Mouse (Mus musculus): ENCODE data around the gene Clec2l. TPM values are rescaled to one million over a fixed set of nuclear protein-coding genes. Genes with fewer than 3 reads are reported as not detected.

The Clec2l gene
- polyA plus RNA-seq, 1 experiment from 2014 or later: 12.9 TPM

DNA sequence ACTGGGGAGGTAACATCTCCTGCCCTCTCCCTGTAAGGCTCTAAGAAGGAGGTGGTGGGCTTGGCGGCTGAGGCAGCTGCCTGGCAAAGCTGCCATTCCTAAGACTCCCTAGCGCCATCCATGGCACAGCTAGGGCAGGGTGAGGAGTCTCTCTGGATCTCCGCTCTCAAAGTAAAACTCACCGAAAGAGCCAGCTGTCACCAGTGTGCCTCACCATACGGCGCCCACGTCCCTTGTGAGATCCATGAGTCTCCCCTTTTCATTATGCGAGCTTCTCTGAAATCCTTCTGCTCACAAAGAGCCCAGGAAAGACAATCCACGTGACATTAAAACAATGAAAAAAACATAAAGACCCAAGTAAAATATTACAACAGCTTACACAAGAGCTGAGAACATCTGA lies 33.7 kb downstream of the Clec2l start:
- no peak for ATAC-seq (ENCODE audit: low FRiP score, low TSS enrichment)
- 64% methylated on average over 9 of the region's 9 CpGs for WGBS
- peaks cover 84% of the 10 kb centered on the region for H3K36me3 ChIP-seq (ENCODE audit: control insufficient read depth, insufficient read depth, low read length)

DNA sequence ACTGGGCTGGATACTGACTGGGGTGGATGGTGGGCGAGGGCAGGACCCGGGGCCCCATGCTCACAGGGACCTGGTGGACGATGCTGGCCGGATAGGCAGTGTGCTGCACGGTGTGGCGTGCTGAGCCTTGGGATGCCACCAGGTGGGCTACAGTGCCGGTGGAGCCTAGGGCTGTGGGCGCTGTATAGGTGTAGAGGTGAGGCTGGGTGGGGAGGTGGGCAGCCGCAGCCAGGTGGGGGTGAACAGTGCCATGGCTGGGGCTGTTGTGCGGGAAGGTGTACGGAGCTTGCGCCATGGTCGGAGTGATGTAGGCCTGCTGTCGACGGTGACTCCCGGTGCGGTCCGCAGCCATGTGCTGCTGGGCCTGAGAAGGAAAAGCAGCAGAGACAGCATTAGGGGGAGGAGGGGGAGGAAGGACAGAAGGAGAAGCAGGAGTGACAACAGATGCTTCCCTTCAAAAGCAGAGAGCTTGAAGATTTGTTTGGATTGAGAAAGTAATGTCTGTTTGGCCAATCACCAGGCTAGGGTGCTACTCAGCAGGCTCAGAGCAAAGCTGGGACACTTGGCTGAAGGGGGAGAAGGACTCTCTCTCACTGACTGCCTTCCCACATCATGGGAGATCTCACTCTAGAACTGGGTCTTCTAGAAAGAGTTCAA lies 35.5 kb downstream of the Clec2l start:
- 0 out of 2 replicates have a peak, but pooled peaks have one; percentile 11 for ATAC-seq (ENCODE audit: low FRiP score, low TSS enrichment)
- Histone ChIP-seq H3K27me3 (ENCODE audit: control insufficient read depth, insufficient read depth, low read length) (no peaks in the 10 kb centered on the region), H3K4me1 (ENCODE audit: control insufficient read depth, insufficient read depth, low read length) (no peaks in the 10 kb centered on the region), H3K27ac (replicated peaks; ENCODE audit: low read depth, low read length) (no peak overlapping the region), H3K4me3 (replicated peaks; ENCODE audit: low read depth, low read length) (no peak overlapping the region), H3K4me2 (ENCODE audit: low read length) (no peak overlapping the region), H3K9ac (replicated peaks; ENCODE audit: low read length) (no peak overlapping the region), H3K36me3 (ENCODE audit: control insufficient read depth, insufficient read depth, low read length) (peaks cover 84% of the 10 kb centered on the region), H3K9me3 (ENCODE audit: control insufficient read depth, low read length) (no peaks in the 10 kb centered on the region)
- 96% methylated on average over 18 of the region's 18 CpGs for WGBS
- DNase-seq: no peak

More for the DNA sequence above, 33.7 kb downstream of the Clec2l start:
- Histone ChIP-seq H3K9me3 (ENCODE audit: control insufficient read depth, low read length) (no peaks in the 10 kb centered on the region), H3K9ac (replicated peaks; ENCODE audit: low read length) (no peak overlapping the region), H3K4me2 (ENCODE audit: low read length) (no peak overlapping the region), H3K4me3 (replicated peaks; ENCODE audit: low read depth, low read length) (no peak overlapping the region), H3K4me1 (ENCODE audit: control insufficient read depth, insufficient read depth, low read length) (no peaks in the 10 kb centered on the region), H3K27ac (replicated peaks; ENCODE audit: low read depth, low read length) (0 out of 2 replicates have a peak overlapping the region, but pooled peaks have one; percentile 13), H3K27me3 (ENCODE audit: control insufficient read depth, insufficient read depth, low read length) (no peaks in the 10 kb centered on the region)
- no peak for DNase-seq

- no peak overlapping the region for H3K4me3 ChIP-seq (replicated peaks; ENCODE audit: low read depth, low read length)
- H3K36me3 ChIP-seq (ENCODE audit: control insufficient read depth, insufficient read depth, low read length): peaks cover 75% of the 10 kb centered on the region
- no peak for DNase-seq
- no peak overlapping the region for H3K4me2 ChIP-seq (ENCODE audit: low read length)
- no peak overlapping the region for H3K9ac ChIP-seq (replicated peaks; ENCODE audit: low read length)
- no peaks in the 10 kb centered on the region for H3K27me3 ChIP-seq (ENCODE audit: control insufficient read depth, insufficient read depth, low read length)
- H3K4me1 ChIP-seq (ENCODE audit: control insufficient read depth, insufficient read depth, low read length): no peaks in the 10 kb centered on the region
- no peak overlapping the region for H3K27ac ChIP-seq (replicated peaks; ENCODE audit: low read depth, low read length)
- no peak for ATAC-seq (ENCODE audit: low FRiP score, low TSS enrichment)
- WGBS: 63% methylated on average over 2 of the region's 2 CpGs
- H3K9me3 ChIP-seq (ENCODE audit: control insufficient read depth, low read length): no peaks in the 10 kb centered on the region
Measured at GRCm38 (mm10) chr6:38701421-38701820, 38.6 kb downstream of the Clec2l start.

DNA sequence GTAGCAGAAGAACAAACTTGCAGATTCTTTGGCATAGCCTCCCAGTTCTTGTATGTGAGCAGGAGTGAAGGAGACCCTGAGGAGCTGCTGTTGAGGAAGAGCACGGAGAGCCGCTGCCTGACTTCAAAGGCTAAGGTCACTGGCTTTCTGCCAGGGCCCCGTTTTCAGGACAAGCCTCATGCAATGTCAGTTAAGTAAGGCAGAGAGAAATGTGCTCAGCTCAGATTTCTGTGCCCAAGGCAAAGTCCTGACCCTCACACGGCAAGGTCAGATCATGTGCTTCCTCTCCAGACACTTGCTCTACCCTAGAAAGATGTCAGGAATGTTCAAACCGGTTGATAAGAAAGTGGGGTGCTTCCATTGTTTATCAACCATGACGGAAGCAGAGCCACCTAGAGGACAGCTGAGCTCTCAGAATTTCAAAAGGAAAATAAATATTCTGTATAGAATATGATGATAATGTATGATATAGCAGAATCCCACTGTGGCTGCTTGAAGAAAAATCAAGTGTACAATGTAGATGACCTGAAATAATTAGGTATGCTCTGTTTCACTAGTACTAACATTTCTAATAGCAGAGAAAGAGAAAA lies 40.0 kb downstream of the Clec2l start:
- Histone ChIP-seq H3K36me3 (ENCODE audit: control insufficient read depth, insufficient read depth, low read length) (peaks cover 77% of the 10 kb centered on the region), H3K9me3 (ENCODE audit: control insufficient read depth, low read length) (no peaks in the 10 kb centered on the region), H3K4me2 (ENCODE audit: low read length) (no peak overlapping the region), H3K9ac (replicated peaks; ENCODE audit: low read length) (no peak overlapping the region), H3K4me3 (replicated peaks; ENCODE audit: low read depth, low read length) (no peak overlapping the region), H3K27me3 (ENCODE audit: control insufficient read depth, insufficient read depth, low read length) (no peaks in the 10 kb centered on the region), H3K27ac (replicated peaks; ENCODE audit: low read depth, low read length) (no peak overlapping the region), H3K4me1 (ENCODE audit: control insufficient read depth, insufficient read depth, low read length) (no peaks in the 10 kb centered on the region)
- peak; percentile 27 for DNase-seq
- WGBS: 61% methylated on average over 6 of the region's 6 CpGs
- no peak for ATAC-seq (ENCODE audit: low FRiP score, low TSS enrichment)

- H3K9ac ChIP-seq (replicated peaks; ENCODE audit: low read length): no peak overlapping the region
- H3K27ac ChIP-seq (replicated peaks; ENCODE audit: low read depth, low read length): no peak overlapping the region
- no peak overlapping the region for H3K4me2 ChIP-seq (ENCODE audit: low read length)
- no peaks in the 10 kb centered on the region for H3K4me1 ChIP-seq (ENCODE audit: control insufficient read depth, insufficient read depth, low read length)
- H3K36me3 ChIP-seq (ENCODE audit: control insufficient read depth, insufficient read depth, low read length): peaks cover 77% of the 10 kb centered on the region
- no peaks in the 10 kb centered on the region for H3K27me3 ChIP-seq (ENCODE audit: control insufficient read depth, insufficient read depth, low read length)
- H3K9me3 ChIP-seq (ENCODE audit: control insufficient read depth, low read length): no peaks in the 10 kb centered on the region
- 91% methylated on average over 6 of the region's 6 CpGs for WGBS
- no peak overlapping the region for H3K4me3 ChIP-seq (replicated peaks; ENCODE audit: low read depth, low read length)
- no peak for DNase-seq
- ATAC-seq (ENCODE audit: low FRiP score, low TSS enrichment): no peak
Measured at GRCm38 (mm10) chr6:38703526-38703925, 40.7 kb downstream of the Clec2l start.

GRCm38 (mm10) chr6:38704264-38704984 lies 41.6 kb downstream of the Clec2l start:
- H3K36me3 ChIP-seq (ENCODE audit: control insufficient read depth, insufficient read depth, low read length): peaks cover 76% of the 10 kb centered on the region
- DNase-seq: no peak
- no peaks in the 10 kb centered on the region for H3K4me1 ChIP-seq (ENCODE audit: control insufficient read depth, insufficient read depth, low read length)

DNA sequence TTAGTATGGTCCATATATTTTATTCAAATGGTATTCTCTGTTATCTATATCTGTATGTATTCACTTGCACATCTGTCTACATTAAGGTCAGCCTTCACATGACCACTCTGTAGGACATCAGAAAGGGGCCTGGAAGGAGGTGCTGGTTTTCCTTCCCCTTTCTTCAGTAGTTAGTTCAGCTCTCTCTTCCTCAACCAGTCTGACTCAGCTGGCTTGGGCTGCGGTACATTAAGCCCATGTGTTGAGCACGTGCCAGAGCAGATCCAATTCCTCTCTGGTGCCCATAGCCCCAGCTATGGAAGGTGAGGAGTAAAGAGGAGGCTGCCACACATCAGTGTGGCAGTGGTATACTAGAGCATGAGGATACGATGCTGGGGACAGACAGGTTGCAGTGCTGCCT lies 47.6 kb downstream of the Clec2l start:
- WGBS: 97% methylated on average over 3 of the region's 3 CpGs
- H3K36me3 ChIP-seq (ENCODE audit: control insufficient read depth, insufficient read depth, low read length): peaks cover 87% of the 10 kb centered on the region

More at GRCm38 (mm10) chr6:38704264-38704984, 41.6 kb downstream of the Clec2l start:
- no peaks in the 10 kb centered on the region for H3K9me3 ChIP-seq (ENCODE audit: control insufficient read depth, low read length)
- H3K4me3 ChIP-seq (replicated peaks; ENCODE audit: low read depth, low read length): no peak overlapping the region
- no peaks in the 10 kb centered on the region for H3K27me3 ChIP-seq (ENCODE audit: control insufficient read depth, insufficient read depth, low read length)
- no peak overlapping the region for H3K27ac ChIP-seq (replicated peaks; ENCODE audit: low read depth, low read length)
- H3K4me2 ChIP-seq (ENCODE audit: low read length): no peak overlapping the region
- no peak overlapping the region for H3K9ac ChIP-seq (replicated peaks; ENCODE audit: low read length)
- WGBS: 90% methylated on average over 7 of the region's 7 CpGs
- no peak for ATAC-seq (ENCODE audit: low FRiP score, low TSS enrichment)

GRCm38 (mm10) chr6:38713957-38714898 lies 51.4 kb downstream of the Clec2l start:
- H3K9ac ChIP-seq (replicated peaks; ENCODE audit: low read length): no peak overlapping the region
- DNase-seq (no peak), ATAC-seq (ENCODE audit: low FRiP score, low TSS enrichment) (no peak)
- H3K4me2 ChIP-seq (ENCODE audit: low read length): no peak overlapping the region
- no peaks in the 10 kb centered on the region for H3K27me3 ChIP-seq (ENCODE audit: control insufficient read depth, insufficient read depth, low read length)
- no peaks in the 10 kb centered on the region for H3K4me1 ChIP-seq (ENCODE audit: control insufficient read depth, insufficient read depth, low read length)
- no peaks in the 10 kb centered on the region for H3K9me3 ChIP-seq (ENCODE audit: control insufficient read depth, low read length)
- no peak overlapping the region for H3K27ac ChIP-seq (replicated peaks; ENCODE audit: low read depth, low read length)
- 85% methylated on average over 19 of the region's 19 CpGs for WGBS
- no peak overlapping the region for H3K4me3 ChIP-seq (replicated peaks; ENCODE audit: low read depth, low read length)
- peaks cover 98% of the 10 kb centered on the region for H3K36me3 ChIP-seq (ENCODE audit: control insufficient read depth, insufficient read depth, low read length)

More for the DNA sequence above, 47.6 kb downstream of the Clec2l start:
- no peak for ATAC-seq (ENCODE audit: low FRiP score, low TSS enrichment)
- Histone ChIP-seq H3K27ac (replicated peaks; ENCODE audit: low read depth, low read length) (no peak overlapping the region), H3K9ac (replicated peaks; ENCODE audit: low read length) (no peak overlapping the region), H3K27me3 (ENCODE audit: control insufficient read depth, insufficient read depth, low read length) (no peaks in the 10 kb centered on the region), H3K9me3 (ENCODE audit: control insufficient read depth, low read length) (no peaks in the 10 kb centered on the region), H3K4me2 (ENCODE audit: low read length) (no peak overlapping the region), H3K4me3 (replicated peaks; ENCODE audit: low read depth, low read length) (no peak overlapping the region), H3K4me1 (ENCODE audit: control insufficient read depth, insufficient read depth, low read length) (no peaks in the 10 kb centered on the region)
- no peak for DNase-seq

All from midbrain, embryonic 14.5 days (tissue).